Mouse (Mus musculus) liver, embryonic 11.5 days (tissue): ENCODE results near the gene Prph. TPM values are rescaled to one million over a fixed set of nuclear protein-coding genes. Genes with fewer than 3 reads are reported as not detected.

Source experiments
- ATAC-seq: fragments of 200-750 bp; cut with Nextera tagmentation; replicated peaks from 2 replicates; pipeline ENCODE4 v1.8.0; 2017; ENCODE audit warnings: moderate number of reproducible peaks, mild to moderate bottlenecking, moderate TSS enrichment, moderate library complexity; ENCODE audit not compliant: low FRiP score
- DNase-seq: peaks from one replicate; pipeline ENCODE4 v3.0.0-alpha.2; 2017; ENCODE audit warnings: low spot score
- H3K27ac ChIP-seq: fragments of 300-500 bp; sonication (generic); 2 replicates; pipeline ENCODE4 v1.5.1; 2014; ENCODE audit warnings: mild to moderate bottlenecking, low read depth, low read length, control low read depth
- H3K27me3 ChIP-seq: fragments of 300-500 bp; sonication (generic); replicated peaks from 2 replicates; pipeline ENCODE4 v1.6.1; 2014; ENCODE audit warnings: low read length, mixed read lengths; ENCODE audit not compliant: control insufficient read depth, insufficient read depth
- H3K36me3 ChIP-seq: fragments of 300-500 bp; sonication (generic); 2 replicates; pipeline ENCODE4 v1.6.1; 2014; ENCODE audit warnings: mild to moderate bottlenecking, low read length, moderate library complexity, mixed read lengths; ENCODE audit not compliant: control insufficient read depth, insufficient read depth
- H3K4me1 ChIP-seq: fragments of 300-500 bp; sonication (generic); replicated peaks from 2 replicates; pipeline ENCODE4 v1.6.1; 2014; ENCODE audit warnings: low read length, mixed read lengths; ENCODE audit not compliant: control insufficient read depth, insufficient read depth
- H3K4me2 ChIP-seq: fragments of 300-500 bp; sonication (generic); 2 replicates; pipeline ENCODE4 v1.6.1; 2014; ENCODE audit warnings: mild to moderate bottlenecking, control low read depth, moderate library complexity
- H3K4me3 ChIP-seq: fragments of 300-500 bp; sonication (generic); 2 replicates; pipeline ENCODE4 v1.5.1; 2014; ENCODE audit warnings: low read depth, low read length, control low read depth
- H3K9ac ChIP-seq: fragments of 300-500 bp; sonication (generic); 2 replicates; pipeline ENCODE4 v1.6.1; 2014; ENCODE audit warnings: low read depth, low read length, control low read depth
- H3K9me3 ChIP-seq: fragments of 300-500 bp; sonication (generic); 2 replicates; pipeline ENCODE4 v1.6.1; 2016; ENCODE audit warnings: low read length, inconsistent platforms, mixed read lengths; ENCODE audit not compliant: control insufficient read depth
- WGBS: fragments of 180-500 bp; shearing (Covaris S2); extraction: QIAGEN DNeasy Blood & Tissue Kit; methylation state at CpG from one replicate; pipeline ENCODE4 v1.1.7; 2014; 5-methylcytosine and 5-hydroxymethylcytosine counted together
- polyA plus RNA-seq: library from polyadenylated mRNA; unstranded; fragments of >200 nt; fragmentation: Nextera tagmentation; extraction: Ambion mirVana; gene quantifications from 2 replicates; pipeline ENCODE4 v1.2.1, GENCODE M21; 2014

Gene Prph
- polyA plus RNA-seq, 1 experiment from 2014 or later = 0.36 TPM

DNA sequence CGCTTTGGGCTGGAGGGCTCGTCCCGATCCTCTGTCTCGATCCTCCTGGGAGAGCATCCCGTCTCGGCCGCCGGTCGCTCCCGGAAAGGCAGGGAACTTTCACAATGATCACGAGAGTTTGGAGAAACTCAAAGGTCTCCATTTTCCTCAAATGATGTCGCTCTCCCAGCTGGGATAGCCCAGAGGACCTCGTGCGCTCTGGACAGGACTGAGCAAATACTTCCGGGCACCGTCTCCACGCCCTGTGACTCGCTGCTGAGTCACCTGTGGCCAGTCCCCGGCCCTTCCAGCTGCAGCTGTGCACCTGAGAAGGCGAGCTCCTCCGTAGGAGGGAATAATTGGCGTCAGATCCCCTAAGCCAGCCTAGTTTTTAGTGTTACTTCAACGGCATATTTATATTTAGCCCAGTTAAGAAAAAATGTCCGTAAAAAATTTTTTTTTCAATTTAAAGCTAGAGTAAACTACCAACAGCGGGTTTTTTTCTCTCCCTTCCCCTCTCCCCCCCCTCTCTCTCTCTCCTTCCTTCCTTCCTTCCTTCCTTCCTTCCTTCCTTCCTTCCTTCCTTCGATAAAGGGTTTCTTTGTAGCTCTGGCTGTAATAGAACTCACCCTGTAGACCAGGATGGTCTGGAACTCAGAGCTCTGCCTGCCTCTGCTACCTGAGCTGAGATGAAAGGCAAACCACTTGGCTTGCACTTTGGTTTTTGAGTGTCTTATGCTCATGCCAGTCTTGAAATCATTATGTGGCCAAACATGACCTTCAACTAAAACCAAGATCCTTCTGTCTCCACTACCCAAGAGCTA is 24.2 kb upstream of the Prph start:
- peaks cover 18% of the 10 kb centered on the region for H3K4me1 ChIP-seq
- H3K4me2 ChIP-seq = peak overlapping the region; percentile 80
- H3K36me3 ChIP-seq = peaks cover 13% of the 10 kb centered on the region; the same call in 1 of the 2 replicates
- peak overlapping the region; percentile 90 for H3K27ac ChIP-seq
- no peak for DNase-seq
- no peaks in the 10 kb centered on the region for H3K9me3 ChIP-seq
- peak; percentile 64 for ATAC-seq
- 5% methylated on average over 26 of the region's 26 CpGs for WGBS
- no peaks in the 10 kb centered on the region for H3K27me3 ChIP-seq
- peak overlapping the region; percentile 80 for H3K4me3 ChIP-seq
- peak overlapping the region; percentile 88 for H3K9ac ChIP-seq

DNA sequence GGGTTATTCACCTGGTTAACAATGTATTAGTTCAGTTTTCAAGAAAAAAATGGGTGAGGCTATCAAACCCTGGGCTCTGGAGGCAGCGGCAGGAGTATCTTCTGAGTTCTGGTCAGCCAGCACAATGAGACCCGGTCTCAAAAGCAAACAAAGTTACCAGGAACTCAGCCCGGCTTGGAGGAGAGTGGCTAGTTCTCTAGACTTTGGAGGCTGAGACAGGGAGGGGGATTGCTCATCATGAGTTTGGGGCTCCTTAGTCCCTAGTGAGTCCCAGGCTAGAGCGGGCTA is 23.6 kb upstream of the Prph start:
- Histone ChIP-seq H3K36me3 (peaks cover 15% of the 10 kb centered on the region), H3K27me3 (no peaks in the 10 kb centered on the region), H3K9ac (peak overlapping the region; percentile 88), H3K4me2 (peak overlapping the region; percentile 80), H3K9me3 (no peaks in the 10 kb centered on the region), H3K4me3 (peak overlapping the region; percentile 80), H3K4me1 (peaks cover 18% of the 10 kb centered on the region), H3K27ac (peak overlapping the region; percentile 90; the same call in 1 of the 2 replicates)
- WGBS = 42% methylated on average over 4 of the region's 4 CpGs
- ATAC-seq (no peak), DNase-seq (no peak)

DNA sequence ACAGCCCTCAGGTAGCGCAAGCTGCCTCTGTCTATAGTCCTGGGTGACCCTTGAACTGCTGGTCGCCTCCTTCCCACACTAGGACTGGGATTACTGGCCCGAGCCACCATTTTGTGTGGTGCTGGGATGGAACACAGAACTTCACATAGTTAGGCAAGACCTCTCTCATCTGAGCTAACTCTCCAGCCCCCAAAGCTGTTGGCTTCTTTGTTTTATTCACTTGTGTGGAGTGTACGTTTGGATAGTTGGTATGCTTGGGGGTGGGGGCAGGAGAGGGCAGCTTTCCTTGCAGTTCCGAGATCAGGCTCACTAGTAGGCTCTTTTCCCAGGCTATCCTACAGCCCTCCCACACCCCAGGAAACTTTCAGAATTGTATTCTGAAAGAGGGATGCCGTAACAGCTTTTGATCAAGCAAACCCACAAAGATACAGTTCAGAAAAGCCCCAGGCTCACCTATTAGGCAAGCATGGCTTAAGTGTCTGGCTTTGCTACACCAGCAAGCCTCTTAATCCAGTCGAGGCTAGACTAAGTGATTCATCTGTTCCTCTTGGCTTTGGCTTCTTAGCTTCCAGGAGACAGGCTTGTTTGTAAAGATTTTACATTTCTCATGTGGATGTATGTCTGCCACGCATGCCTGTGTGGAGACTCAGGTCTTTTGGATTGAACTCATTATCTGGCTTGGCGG is 22.8 kb upstream of the Prph start:
- peak overlapping the region; percentile 46; the same call in 1 of the 2 replicates for H3K27ac ChIP-seq
- WGBS = 43% methylated on average over 9 of the region's 9 CpGs
- H3K9me3 ChIP-seq = no peaks in the 10 kb centered on the region
- peaks cover 21% of the 10 kb centered on the region for H3K36me3 ChIP-seq
- ATAC-seq (no peak), DNase-seq (no peak)
- H3K4me2 ChIP-seq = peak overlapping the region; percentile 80
- no peaks in the 10 kb centered on the region for H3K27me3 ChIP-seq
- peak overlapping the region; percentile 80 for H3K4me3 ChIP-seq
- H3K9ac ChIP-seq = peak overlapping the region; percentile 88
- peaks cover 18% of the 10 kb centered on the region for H3K4me1 ChIP-seq

DNA sequence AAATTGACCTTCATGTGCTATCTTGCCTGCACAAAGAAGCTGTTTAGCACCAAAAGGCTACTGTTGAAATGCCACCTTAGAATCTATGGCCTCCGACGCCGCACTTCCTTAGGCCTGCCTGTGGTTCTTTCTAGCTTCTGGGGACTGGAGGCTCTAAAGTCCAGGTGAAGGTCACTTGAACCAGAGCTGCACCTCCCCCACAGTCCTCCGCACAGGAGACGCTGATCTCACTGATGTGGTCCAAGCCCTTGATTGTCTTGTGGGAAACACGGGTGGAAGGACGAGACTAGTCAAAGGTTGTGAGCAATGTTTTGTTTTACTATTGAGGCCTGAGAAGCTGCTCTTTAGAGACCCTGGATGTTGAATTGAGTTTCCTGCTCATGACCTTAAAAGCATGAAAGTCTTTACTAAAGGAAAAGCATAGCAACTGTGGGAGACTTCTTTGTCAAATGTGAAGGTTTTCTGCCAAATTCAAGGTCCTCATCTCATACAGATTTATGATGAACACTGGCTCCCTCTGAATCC is 22.2 kb upstream of the Prph start:
- Histone ChIP-seq H3K4me1 (peaks cover 18% of the 10 kb centered on the region), H3K27ac (peak overlapping the region; percentile 46; the same call in 1 of the 2 replicates), H3K4me2 (peak overlapping the region; percentile 80), H3K4me3 (peak overlapping the region; percentile 80), H3K9me3 (no peaks in the 10 kb centered on the region), H3K9ac (peak overlapping the region; percentile 88), H3K36me3 (peaks cover 21% of the 10 kb centered on the region), H3K27me3 (no peaks in the 10 kb centered on the region)
- no peak for DNase-seq
- WGBS = 35% methylated on average over 7 of the region's 7 CpGs
- no peak for ATAC-seq

DNA sequence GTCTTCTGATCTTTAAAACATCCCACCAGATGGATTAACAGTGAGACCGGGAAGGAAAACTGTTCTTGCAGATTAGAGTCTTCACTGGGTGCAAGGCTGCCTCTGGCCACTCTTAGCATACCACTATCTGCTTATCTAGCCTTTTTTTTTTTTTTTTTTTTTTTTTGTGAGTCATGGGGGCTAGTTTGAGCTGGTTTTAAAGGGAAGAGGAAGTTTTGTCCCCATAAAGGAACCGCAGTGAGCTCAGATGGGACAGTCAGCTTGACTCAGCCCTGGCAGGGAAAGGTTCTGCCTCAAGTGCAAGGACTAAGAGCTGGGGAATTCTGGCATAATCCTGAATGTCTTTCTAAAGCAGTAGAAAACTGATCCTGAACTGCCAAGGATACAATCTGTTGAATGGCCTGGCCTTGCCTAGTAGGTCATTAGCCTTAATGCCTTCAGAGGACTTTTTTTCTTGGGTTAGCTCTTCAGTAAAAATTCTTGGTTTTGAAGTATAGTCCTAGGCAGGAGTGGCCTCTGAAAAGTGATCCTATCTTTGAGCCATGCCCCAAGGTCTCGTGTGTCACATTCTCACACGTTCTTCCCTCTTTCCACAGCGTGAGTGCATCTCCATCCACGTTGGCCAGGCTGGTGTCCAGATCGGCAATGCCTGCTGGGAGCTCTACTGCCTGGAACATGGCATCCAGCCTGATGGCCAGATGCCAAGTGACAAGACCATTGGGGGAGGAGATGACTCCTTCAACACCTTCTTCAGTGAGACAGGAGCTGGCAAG is 21.3 kb upstream of the Prph start:
- H3K9me3 ChIP-seq = no peaks in the 10 kb centered on the region
- peak overlapping the region; percentile 50 for H3K9ac ChIP-seq
- peaks cover 23% of the 10 kb centered on the region for H3K36me3 ChIP-seq
- H3K27me3 ChIP-seq = no peaks in the 10 kb centered on the region
- peaks cover 18% of the 10 kb centered on the region for H3K4me1 ChIP-seq
- 72% methylated on average over 7 of the region's 7 CpGs for WGBS
- peak overlapping the region; percentile 46 for H3K27ac ChIP-seq
- peak overlapping the region; percentile 80 for H3K4me3 ChIP-seq
- DNase-seq (no peak), ATAC-seq (no peak)
- H3K4me2 ChIP-seq = peak overlapping the region; percentile 80

DNA sequence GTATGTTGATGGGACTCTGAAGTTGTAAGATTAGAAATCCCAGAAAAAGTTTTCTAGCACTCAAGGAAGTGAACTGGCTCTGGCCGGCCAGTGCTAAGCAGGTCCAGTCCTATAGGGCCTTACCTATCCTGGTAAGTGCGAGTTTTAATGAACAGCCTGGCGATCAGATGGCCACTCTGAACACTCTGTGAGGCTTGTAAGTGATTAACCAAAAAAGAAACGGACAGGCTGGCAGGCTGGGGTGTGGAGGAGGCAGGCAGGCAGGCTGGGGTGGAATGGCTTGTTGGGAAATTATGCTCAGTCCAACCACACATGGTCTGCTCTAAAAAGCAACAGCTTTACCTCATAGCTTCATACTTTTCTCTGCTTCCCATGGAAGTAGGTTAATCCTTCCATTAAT is 19.5 kb upstream of the Prph start:
- Histone ChIP-seq H3K4me1 (peaks cover 19% of the 10 kb centered on the region), H3K36me3 (peaks cover 26% of the 10 kb centered on the region), H3K4me2 (no peak overlapping the region), H3K27me3 (no peaks in the 10 kb centered on the region), H3K9me3 (no peaks in the 10 kb centered on the region), H3K4me3 (no peak overlapping the region), H3K9ac (no peak overlapping the region), H3K27ac (no peak overlapping the region)
- 89% methylated on average over 4 of the region's 4 CpGs for WGBS
- DNase-seq (no peak), ATAC-seq (no peak)

DNA sequence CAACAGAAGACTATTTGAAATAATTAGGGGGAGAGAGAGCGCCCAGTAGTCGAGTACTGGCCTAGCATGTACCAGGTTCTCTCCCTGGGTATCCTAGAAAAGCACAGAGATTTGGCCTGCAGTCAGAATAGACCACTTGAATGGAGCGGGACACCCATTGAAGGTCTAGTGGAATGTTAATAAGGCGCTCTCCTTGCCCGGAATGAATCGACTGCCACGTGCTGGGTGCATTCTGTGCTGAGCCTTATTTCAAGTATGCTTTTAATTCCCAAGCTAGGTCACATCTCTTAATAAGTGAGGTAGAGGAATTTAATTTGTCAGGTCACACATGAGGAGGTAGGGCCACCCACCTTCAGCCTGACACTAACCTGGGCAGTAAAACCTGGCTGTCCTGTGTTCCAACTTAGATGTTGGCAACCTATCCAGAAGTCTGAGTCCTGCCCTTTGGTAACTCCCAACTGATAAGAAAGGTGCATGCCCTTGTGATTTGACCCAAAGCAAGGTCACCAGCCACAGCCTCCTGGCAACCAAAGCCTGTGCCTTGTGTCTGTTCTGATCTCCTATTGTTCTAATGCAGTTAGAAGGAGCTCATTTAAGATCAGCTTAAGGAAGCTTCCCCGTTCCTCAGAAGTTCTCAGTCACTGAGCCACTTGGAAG is 18.6 kb upstream of the Prph start:
- DNase-seq (no peak), ATAC-seq (no peak)
- Histone ChIP-seq H3K4me2 (no peak overlapping the region), H3K27ac (no peak overlapping the region), H3K36me3 (peaks cover 26% of the 10 kb centered on the region), H3K4me3 (no peak overlapping the region), H3K27me3 (no peaks in the 10 kb centered on the region), H3K4me1 (peaks cover 24% of the 10 kb centered on the region), H3K9me3 (no peaks in the 10 kb centered on the region), H3K9ac (no peak overlapping the region)
- 92% methylated on average over 8 of the region's 8 CpGs for WGBS

DNA sequence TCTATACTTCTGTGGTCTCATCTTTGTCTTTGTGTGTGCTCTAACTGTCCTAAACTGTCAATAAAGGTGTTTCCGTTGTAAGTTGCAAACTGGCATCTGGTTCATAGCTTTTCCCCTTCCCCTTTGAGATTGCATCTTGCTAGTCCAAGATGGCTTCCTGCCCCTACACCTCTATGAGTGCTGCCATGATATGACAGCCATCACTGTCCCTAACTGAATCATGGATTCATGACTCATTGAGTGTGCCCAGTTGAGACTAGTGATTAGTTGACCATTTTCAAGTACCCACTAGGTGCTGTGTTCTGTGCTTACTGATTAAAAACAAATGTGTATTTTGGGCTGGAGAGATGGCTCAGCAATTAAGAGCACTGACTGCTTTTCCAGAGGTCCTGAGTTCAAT is 16.9 kb upstream of the Prph start:
- no peak for ATAC-seq
- no peak overlapping the region for H3K4me2 ChIP-seq
- no peaks in the 10 kb centered on the region for H3K27me3 ChIP-seq
- H3K27ac ChIP-seq = no peak overlapping the region
- H3K9ac ChIP-seq = no peak overlapping the region
- no peak overlapping the region for H3K4me3 ChIP-seq
- peaks cover 26% of the 10 kb centered on the region for H3K36me3 ChIP-seq
- no peak for DNase-seq
- H3K9me3 ChIP-seq = no peaks in the 10 kb centered on the region
- peaks cover 12% of the 10 kb centered on the region; the same call in 1 of the 2 replicates for H3K4me1 ChIP-seq
- WGBS = 81% methylated on average over 1 of the region's 1 CpGs
